Mouse (Mus musculus) neural tube, embryonic 15.5 days (tissue): ENCODE measurements at regions not wholly inside any gene's neighbourhood (a gene's known extent, or its start where the extent isn't known, plus 50 kb on each side); places are given as distances from the start of the nearest gene placed in this dataset.
A peak's percentile ranks its signal among the peaks of the same experiment; 100 is the strongest.

Experiments
- ATAC-seq: fragments of 200-750 bp; cut with Nextera tagmentation; 2 replicates; pipeline ENCODE4 v1.8.0; 2017; ENCODE audit warnings: mild to moderate bottlenecking, moderate TSS enrichment, moderate library complexity; ENCODE audit not compliant: low FRiP score
- H3K27ac ChIP-seq: fragments of 300-500 bp; sonication (generic); replicated peaks from 2 replicates; pipeline ENCODE4 v1.5.1; 2015; ENCODE audit warnings: mild to moderate bottlenecking, inconsistent platforms
- H3K27me3 ChIP-seq: fragments of 300-500 bp; sonication (generic); replicated peaks from 2 replicates; pipeline ENCODE4 v1.6.1; 2015; ENCODE audit warnings: inconsistent platforms
- H3K36me3 ChIP-seq: fragments of 300-500 bp; sonication (generic); 2 replicates; pipeline ENCODE4 v1.6.1; 2015; ENCODE audit warnings: inconsistent platforms
- H3K4me1 ChIP-seq: fragments of 300-500 bp; sonication (generic); 2 replicates; pipeline ENCODE4 v1.6.1; 2015; ENCODE audit warnings: inconsistent platforms
- H3K4me2 ChIP-seq: fragments of 300-500 bp; sonication (generic); 2 replicates; pipeline ENCODE4 v1.6.1; 2015; ENCODE audit warnings: inconsistent platforms, mild to moderate bottlenecking, moderate library complexity
- H3K4me3 ChIP-seq: fragments of 300-500 bp; sonication (generic); replicated peaks from 2 replicates; pipeline ENCODE4 v1.5.1; 2015; ENCODE audit warnings: mild to moderate bottlenecking, inconsistent platforms
- H3K9ac ChIP-seq: fragments of 300-500 bp; sonication (generic); replicated peaks from 2 replicates; pipeline ENCODE4 v1.6.1; 2015; ENCODE audit warnings: mild to moderate bottlenecking, inconsistent platforms
- H3K9me3 ChIP-seq: fragments of 300-500 bp; sonication (generic); replicated peaks from 2 replicates; pipeline ENCODE4 v1.6.1; 2016; ENCODE audit warnings: inconsistent platforms
- WGBS: fragments of 180-500 bp; shearing (Covaris S2); methylation state at CpG from one replicate; pipeline ENCODE4 v1.1.7; 2015; ENCODE audit warnings: mixed read lengths; 5-methylcytosine and 5-hydroxymethylcytosine counted together

GRCm38 (mm10) chr1:61187381-61188100 lies 209.8 kb downstream of the Icos start:
- Histone ChIP-seq H3K27ac (no peak overlapping the region), H3K36me3 (no peaks in the 10 kb centered on the region), H3K9ac (no peak overlapping the region), H3K4me2 (no peak overlapping the region), H3K27me3 (no peaks in the 10 kb centered on the region), H3K4me1 (no peaks in the 10 kb centered on the region), H3K4me3 (no peak overlapping the region), H3K9me3 (no peaks in the 10 kb centered on the region)
- 69% methylated on average over 6 of the region's 6 CpGs for WGBS
- no peak for ATAC-seq

- 66% methylated on average over 3 of the region's 3 CpGs for WGBS
- H3K9ac ChIP-seq = no peak overlapping the region
- no peak for ATAC-seq
Measured at GRCm38 (mm10) chr1:61190921-61191320, 213.2 kb downstream of the Icos start.

GRCm38 (mm10) chr1:61198549-61199062 lies 220.9 kb downstream of the Icos start:
- Histone ChIP-seq H3K27me3 (no peaks in the 10 kb centered on the region), H3K27ac (no peak overlapping the region), H3K9me3 (no peaks in the 10 kb centered on the region), H3K4me3 (no peak overlapping the region), H3K4me1 (peaks cover 5% of the 10 kb centered on the region), H3K4me2 (no peak overlapping the region), H3K9ac (no peak overlapping the region), H3K36me3 (no peaks in the 10 kb centered on the region)
- no peak for ATAC-seq
- 79% methylated on average over 3 of the region's 3 CpGs for WGBS

More at GRCm38 (mm10) chr1:61190921-61191320, 213.2 kb downstream of the Icos start:
- H3K27me3 ChIP-seq = no peaks in the 10 kb centered on the region
- H3K4me2 ChIP-seq = no peak overlapping the region
- H3K36me3 ChIP-seq = no peaks in the 10 kb centered on the region
- no peak overlapping the region for H3K27ac ChIP-seq
- no peak overlapping the region for H3K4me3 ChIP-seq
- H3K4me1 ChIP-seq = 0 out of 2 replicates have a peak, but pooled peaks cover 2% of the 10 kb centered on the region
- no peaks in the 10 kb centered on the region for H3K9me3 ChIP-seq

- no peak overlapping the region for H3K27ac ChIP-seq
- no peaks in the 10 kb centered on the region for H3K9me3 ChIP-seq
- WGBS = 81% methylated on average over 2 of the region's 2 CpGs
- no peaks in the 10 kb centered on the region for H3K27me3 ChIP-seq
- no peaks in the 10 kb centered on the region for H3K36me3 ChIP-seq
- H3K4me1 ChIP-seq = peaks cover 16% of the 10 kb centered on the region
- H3K4me2 ChIP-seq = no peak overlapping the region
- no peak for ATAC-seq
- H3K9ac ChIP-seq = no peak overlapping the region
- H3K4me3 ChIP-seq = no peak overlapping the region
Measured at GRCm38 (mm10) chr1:61201006-61201405, 223.3 kb downstream of the Icos start.

GRCm38 (mm10) chr1:61202079-61202478 lies 224.4 kb downstream of the Icos start:
- no peak for ATAC-seq
- Histone ChIP-seq H3K9ac (no peak overlapping the region), H3K4me2 (no peak overlapping the region), H3K36me3 (no peaks in the 10 kb centered on the region), H3K4me3 (no peak overlapping the region), H3K9me3 (no peaks in the 10 kb centered on the region), H3K27me3 (no peaks in the 10 kb centered on the region), H3K27ac (no peak overlapping the region), H3K4me1 (peaks cover 16% of the 10 kb centered on the region)
- 40% methylated on average over 3 of the region's 3 CpGs for WGBS

GRCm38 (mm10) chr1:61203170-61203569 lies 225.4 kb downstream of the Icos start:
- Histone ChIP-seq H3K4me2 (no peak overlapping the region; the same call in 1 of the 2 replicates), H3K9me3 (no peaks in the 10 kb centered on the region), H3K27ac (no peak overlapping the region), H3K36me3 (no peaks in the 10 kb centered on the region), H3K4me1 (peaks cover 16% of the 10 kb centered on the region), H3K27me3 (no peaks in the 10 kb centered on the region), H3K9ac (no peak overlapping the region), H3K4me3 (no peak overlapping the region)
- peak; percentile 41; the same call in 1 of the 2 replicates for ATAC-seq
- WGBS = 27% methylated on average over 15 of the region's 15 CpGs

- H3K9ac ChIP-seq = no peak overlapping the region
- no peak overlapping the region for H3K4me3 ChIP-seq
- H3K9me3 ChIP-seq = no peaks in the 10 kb centered on the region
- no peaks in the 10 kb centered on the region for H3K36me3 ChIP-seq
- WGBS = 19% methylated on average over 6 of the region's 6 CpGs
- H3K27ac ChIP-seq = no peak overlapping the region
- peaks cover 16% of the 10 kb centered on the region for H3K4me1 ChIP-seq
- no peaks in the 10 kb centered on the region for H3K27me3 ChIP-seq
- ATAC-seq = peak; percentile 24; the same call in 1 of the 2 replicates
- no peak overlapping the region; the same call in 1 of the 2 replicates for H3K4me2 ChIP-seq
Measured at GRCm38 (mm10) chr1:61203612-61204011, 225.9 kb downstream of the Icos start.

- no peak overlapping the region for H3K9ac ChIP-seq
- no peaks in the 10 kb centered on the region for H3K27me3 ChIP-seq
- H3K27ac ChIP-seq = peak overlapping the region; percentile 60; the same call in 1 of the 2 replicates
- no peaks in the 10 kb centered on the region for H3K36me3 ChIP-seq
- H3K4me2 ChIP-seq = no peak overlapping the region
- no peak overlapping the region for H3K4me3 ChIP-seq
- H3K4me1 ChIP-seq = peaks cover 16% of the 10 kb centered on the region
- 22% methylated on average over 5 of the region's 5 CpGs for WGBS
- no peaks in the 10 kb centered on the region for H3K9me3 ChIP-seq
- ATAC-seq = peak; percentile 59; the same call in 1 of the 2 replicates
Measured at GRCm38 (mm10) chr1:61205137-61205536, 227.4 kb downstream of the Icos start.

- H3K27me3 ChIP-seq = no peaks in the 10 kb centered on the region
- WGBS = 87% methylated on average over 6 of the region's 6 CpGs
- no peak overlapping the region for H3K9ac ChIP-seq
- no peaks in the 10 kb centered on the region for H3K36me3 ChIP-seq
- no peak overlapping the region for H3K4me3 ChIP-seq
- H3K4me2 ChIP-seq = no peak overlapping the region
- ATAC-seq = no peak
- peaks cover 16% of the 10 kb centered on the region for H3K4me1 ChIP-seq
- no peak overlapping the region for H3K27ac ChIP-seq
- H3K9me3 ChIP-seq = no peaks in the 10 kb centered on the region
Measured at GRCm38 (mm10) chr1:61206861-61207380, 229.2 kb downstream of the Icos start.

- Histone ChIP-seq H3K36me3 (no peaks in the 10 kb centered on the region), H3K27me3 (no peaks in the 10 kb centered on the region), H3K4me3 (no peak overlapping the region), H3K27ac (no peak overlapping the region), H3K9ac (no peak overlapping the region), H3K9me3 (no peaks in the 10 kb centered on the region), H3K4me1 (peaks cover 12% of the 10 kb centered on the region), H3K4me2 (no peak overlapping the region)
- no peak for ATAC-seq
- 50% methylated on average over 1 of the region's 1 CpGs for WGBS
Measured at GRCm38 (mm10) chr1:61208386-61208785, 230.7 kb downstream of the Icos start.

GRCm38 (mm10) chr1:61221131-61221530 lies 243.4 kb downstream of the Icos start:
- H3K4me1 ChIP-seq = no peaks in the 10 kb centered on the region
- no peak overlapping the region for H3K27ac ChIP-seq
- no peak overlapping the region for H3K4me3 ChIP-seq
- H3K9me3 ChIP-seq = no peaks in the 10 kb centered on the region
- H3K4me2 ChIP-seq = no peak overlapping the region
- no peaks in the 10 kb centered on the region for H3K27me3 ChIP-seq
- no peak overlapping the region for H3K9ac ChIP-seq
- no peak for ATAC-seq
- H3K36me3 ChIP-seq = no peaks in the 10 kb centered on the region
- 42% methylated on average over 1 of the region's 1 CpGs for WGBS

- no peak overlapping the region for H3K4me2 ChIP-seq
- H3K36me3 ChIP-seq = no peaks in the 10 kb centered on the region
- H3K9ac ChIP-seq = no peak overlapping the region
- no peaks in the 10 kb centered on the region for H3K27me3 ChIP-seq
- H3K4me3 ChIP-seq = no peak overlapping the region
- no peak for ATAC-seq
- peaks cover 5% of the 10 kb centered on the region for H3K4me1 ChIP-seq
- no peak overlapping the region for H3K27ac ChIP-seq
- WGBS = 77% methylated on average over 4 of the region's 4 CpGs
- no peaks in the 10 kb centered on the region for H3K9me3 ChIP-seq
Measured at GRCm38 (mm10) chr1:61228942-61229341, 251.2 kb downstream of the Icos start.
